Mouse (Mus musculus) left cerebral cortex, postnatal 25 days (tissue): Measurements from ENCODE around the gene Chrm5. TPM values are rescaled to one million over a fixed set of nuclear protein-coding genes. Genes with fewer than 3 reads are reported as not detected.
A peak's percentile ranks its signal among the peaks of the same experiment; 100 is the strongest.

ENCODE experiments used
- DNase-seq, 2 experiments: peaks; one replicate each; pipeline ENCODE4 v3.0.0; 2022; ENCODE audit warnings: low spot score in 2 of 2, mixed read lengths in 1 of 2
- intact Hi-C: fragments of 180-260 bp; cut with DNase I; formaldehyde crosslinking; loops from one replicate; pipeline ENCODE4 v1.15.1; 2025
- total RNA-seq, 2 experiments: library from RNA; stranded (reverse); gene quantifications; 2 replicates each; pipeline ENCODE4 v1.2.3; 2021

Chrm5 gene
- total RNA-seq, result 1 to 10 TPM in 1 of 2 experiments, under 1 TPM in 1; 0.87 to 2.2 TPM

DNA sequence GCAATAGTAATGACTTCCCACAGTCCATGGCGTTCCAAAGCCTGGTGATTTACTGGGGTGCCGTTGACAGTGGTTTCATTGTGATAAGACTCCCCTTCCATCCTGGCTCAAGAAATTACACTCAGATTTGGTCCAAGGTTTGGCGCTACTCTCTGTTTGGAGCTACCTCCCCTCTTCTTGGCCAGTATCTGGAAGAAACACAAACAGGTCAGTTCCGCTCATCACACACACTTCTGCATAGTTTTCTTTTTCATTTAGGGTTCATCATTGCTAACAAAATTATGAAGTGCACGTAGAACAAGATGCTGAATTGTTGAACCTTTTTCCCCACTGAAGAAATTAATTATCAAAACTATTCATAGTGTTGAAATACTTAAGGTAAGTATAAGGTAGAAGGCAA is at the start of gene Chrm5:
Gene Chrm5 (minus strand): TSS at position 101 of the 400 bp plus-strand sequence.
- DNase-seq, result no peak
- intact Hi-C loops, result loop anchor here (2.0 to 5.0 kb wide), 3 partner anchors 102 to 283 kb away; partner anchors contain the start of genes Gm21985, Katnbl1 and Slc12a6

DNA sequence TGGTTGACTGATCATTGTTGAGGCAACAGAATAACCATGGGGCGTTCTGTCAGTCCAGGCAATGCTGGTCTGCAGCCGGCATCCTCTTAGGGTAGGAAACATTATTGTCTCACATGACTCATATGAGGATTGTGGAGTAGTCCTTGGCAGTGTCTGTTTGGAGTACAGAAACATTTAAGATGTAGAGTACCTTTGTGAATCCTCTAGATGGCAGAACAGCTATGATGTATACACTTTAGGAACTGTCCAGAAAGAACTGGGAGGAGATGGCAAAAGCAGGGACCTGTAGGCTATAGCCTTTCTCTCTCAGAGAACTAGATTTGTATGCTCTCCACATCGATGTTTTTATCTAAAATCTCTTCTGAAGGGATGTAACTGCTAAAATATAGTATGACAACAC is 46.4 kb upstream of the Chrm5 start:
- peak in 1 of 2 experiments; percentile 27 for DNase-seq
- intact Hi-C loops, result loop anchor here (5.0 kb wide), 1 partner anchor 235 kb away; no protein-coding TSS in a partner anchor

DNA sequence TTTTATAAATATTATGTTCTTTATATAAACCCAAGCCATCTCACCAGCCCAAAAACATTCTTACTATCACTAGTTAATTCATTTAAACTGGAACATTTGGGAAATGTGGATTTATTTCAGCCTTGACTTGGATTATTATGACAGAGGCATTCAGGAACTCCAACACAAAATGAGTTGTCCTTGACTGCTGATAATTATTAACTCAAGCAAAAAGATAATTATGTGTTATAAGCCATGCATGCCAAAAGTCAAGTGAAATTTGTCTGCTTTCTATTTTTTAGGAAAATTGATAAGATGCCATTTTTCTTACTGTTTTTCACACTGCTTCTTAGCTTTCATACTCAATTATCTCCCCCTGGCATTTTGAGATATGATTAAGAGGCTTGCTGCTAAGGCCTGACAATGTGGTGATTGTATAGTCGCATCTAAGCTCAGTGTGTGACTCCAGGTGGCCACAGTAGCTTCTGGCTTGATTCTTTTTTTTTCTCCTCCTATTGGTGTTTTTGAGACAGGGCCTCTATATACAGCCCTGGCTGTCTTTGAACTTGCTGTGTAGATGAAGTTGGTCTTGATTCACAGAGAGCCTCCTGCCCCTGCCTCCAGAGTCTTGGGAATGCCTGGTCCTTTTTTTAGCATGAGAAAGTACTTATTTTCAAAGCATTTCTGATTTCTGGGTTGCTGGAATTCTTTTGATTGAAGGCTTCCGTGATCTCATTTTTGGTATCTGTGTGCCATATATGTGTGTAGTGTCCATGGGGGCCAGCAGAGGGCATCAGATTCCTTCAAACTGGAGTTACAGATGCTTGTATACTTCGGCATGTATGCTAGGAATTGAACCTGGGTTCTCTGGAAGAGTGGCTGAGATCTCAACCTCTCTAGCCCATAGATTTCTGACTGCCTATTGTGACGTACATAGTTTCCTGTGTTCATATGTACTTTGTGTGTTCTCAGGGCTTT is 40.2 kb upstream of the Chrm5 start:
- no peak for DNase-seq
- intact Hi-C loops, result no loop called here

DNA sequence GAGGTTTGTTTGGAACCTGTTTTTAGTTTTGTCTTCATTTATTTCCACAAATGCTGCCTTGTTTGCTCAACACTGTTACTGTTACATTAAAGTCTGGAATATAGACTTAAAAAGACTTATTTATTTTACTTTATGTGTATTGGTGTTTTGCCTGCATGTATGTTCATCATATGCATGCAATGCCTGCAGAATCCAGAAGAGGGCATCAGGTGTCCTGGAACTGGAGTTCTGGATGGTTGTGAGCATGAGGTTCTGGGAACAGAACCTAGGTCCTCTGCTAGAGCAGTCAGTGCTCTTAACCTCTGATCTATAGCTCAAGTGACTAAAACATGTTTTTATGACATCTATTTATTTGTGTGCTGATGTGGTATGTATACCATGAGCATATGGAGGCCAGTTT is 38.0 kb upstream of the Chrm5 start:
- no peak for DNase-seq
- intact Hi-C loops, result no loop called here

DNA sequence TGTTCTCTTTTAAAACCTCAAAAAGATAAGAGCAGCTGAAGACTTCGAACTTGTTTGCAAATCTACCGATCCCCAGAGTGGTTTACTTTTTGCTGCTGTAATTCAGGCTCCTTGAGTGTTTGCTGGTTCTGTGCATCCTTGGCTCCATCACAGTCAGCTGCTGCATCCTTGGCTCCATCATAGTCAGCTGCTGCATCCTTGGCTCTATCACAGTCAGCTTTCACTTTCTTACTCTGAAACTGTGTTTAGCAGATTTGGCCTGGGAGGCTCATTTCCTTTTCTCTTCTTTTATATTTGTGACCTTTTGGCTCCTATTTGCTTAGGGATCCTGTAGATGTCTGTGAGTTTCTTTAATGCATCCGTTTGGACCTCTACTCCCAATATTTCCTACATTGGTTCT is 36.6 kb upstream of the Chrm5 start:
- intact Hi-C loops, result no loop called here
- DNase-seq, result no peak

DNA sequence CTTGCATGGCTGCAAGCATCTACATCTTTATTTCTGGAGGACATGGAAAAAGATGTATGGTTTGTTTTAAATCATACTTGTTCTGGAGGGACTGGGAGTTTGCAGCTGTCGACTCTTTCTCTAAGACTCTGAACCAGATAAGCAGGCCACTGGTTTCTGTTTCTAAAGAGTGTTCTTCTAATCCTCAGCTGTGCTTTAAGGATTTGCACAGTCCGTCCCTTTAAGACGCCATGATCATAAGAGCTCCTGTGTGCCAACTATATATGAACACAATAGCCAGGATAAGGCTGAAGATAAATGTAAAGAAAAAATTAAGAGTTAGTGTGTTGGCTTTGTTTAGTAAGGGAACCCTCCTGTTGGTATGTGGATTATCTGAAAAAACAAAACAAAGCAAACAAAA is 36.2 kb upstream of the Chrm5 start:
- no peak for DNase-seq
- intact Hi-C loops, result no loop called here

DNA sequence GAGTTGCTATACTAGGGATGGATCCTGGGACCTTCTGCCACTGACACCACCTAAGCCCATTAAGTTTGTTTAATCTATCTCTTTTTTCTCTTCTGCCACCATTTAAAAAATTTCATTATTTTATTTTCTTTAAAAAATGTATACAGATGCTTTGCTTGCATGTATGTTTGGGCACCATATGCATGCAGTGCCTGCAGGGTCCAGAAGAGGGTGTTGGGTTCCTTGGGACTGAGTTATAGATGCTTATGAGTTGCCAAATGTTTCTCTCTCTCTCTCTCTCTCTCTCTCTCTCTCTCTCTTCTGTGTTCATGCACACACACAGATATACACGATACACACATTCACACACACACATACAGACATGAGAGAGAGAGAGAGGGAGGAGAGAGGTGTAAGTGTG is 32.5 kb upstream of the Chrm5 start:
- intact Hi-C loops, result no loop called here
- DNase-seq, result no peak

DNA sequence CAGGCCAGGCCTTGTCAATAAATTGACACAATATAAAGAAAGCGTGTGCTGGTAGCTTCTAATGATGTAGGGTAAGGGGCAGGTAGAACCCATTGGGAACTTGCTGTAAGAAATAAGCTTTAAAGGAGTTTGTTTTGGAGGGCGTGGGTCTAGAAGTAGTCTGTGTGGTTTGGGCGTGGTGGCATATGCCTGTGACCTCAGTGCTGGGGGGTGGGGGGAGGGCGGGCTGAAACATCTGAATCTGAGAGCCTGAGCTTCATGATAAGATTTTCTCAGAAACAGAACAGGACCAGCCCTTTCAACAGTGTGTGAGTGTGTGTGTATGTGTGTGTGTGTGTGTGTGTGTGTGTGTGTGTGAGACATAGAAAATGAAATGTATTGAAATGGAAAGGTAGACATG is 29.6 kb upstream of the Chrm5 start:
- DNase-seq, result no peak
- intact Hi-C loops, result no loop called here

DNA sequence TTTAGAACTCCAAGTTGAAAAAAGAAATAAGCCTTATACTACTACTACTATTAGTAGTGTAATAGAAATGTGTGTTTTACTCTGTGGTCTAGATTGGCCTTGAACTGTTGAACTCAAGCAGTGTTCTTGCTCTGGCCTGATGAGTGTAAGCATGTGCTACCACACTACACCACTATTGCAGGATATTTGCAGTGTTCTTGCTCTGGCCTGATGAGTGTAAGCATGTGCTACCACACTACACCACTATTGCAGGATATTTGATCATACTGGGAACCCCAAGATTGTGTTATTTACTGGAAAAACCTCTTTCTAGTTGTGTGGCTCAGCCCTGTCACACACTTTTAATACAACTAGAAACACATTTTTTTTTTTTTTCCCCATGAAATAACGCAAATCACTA is 26.9 kb upstream of the Chrm5 start:
- intact Hi-C loops, result loop anchor here (10.0 kb wide), 1 partner anchor 797 kb away; no protein-coding TSS in a partner anchor
- no peak for DNase-seq

DNA sequence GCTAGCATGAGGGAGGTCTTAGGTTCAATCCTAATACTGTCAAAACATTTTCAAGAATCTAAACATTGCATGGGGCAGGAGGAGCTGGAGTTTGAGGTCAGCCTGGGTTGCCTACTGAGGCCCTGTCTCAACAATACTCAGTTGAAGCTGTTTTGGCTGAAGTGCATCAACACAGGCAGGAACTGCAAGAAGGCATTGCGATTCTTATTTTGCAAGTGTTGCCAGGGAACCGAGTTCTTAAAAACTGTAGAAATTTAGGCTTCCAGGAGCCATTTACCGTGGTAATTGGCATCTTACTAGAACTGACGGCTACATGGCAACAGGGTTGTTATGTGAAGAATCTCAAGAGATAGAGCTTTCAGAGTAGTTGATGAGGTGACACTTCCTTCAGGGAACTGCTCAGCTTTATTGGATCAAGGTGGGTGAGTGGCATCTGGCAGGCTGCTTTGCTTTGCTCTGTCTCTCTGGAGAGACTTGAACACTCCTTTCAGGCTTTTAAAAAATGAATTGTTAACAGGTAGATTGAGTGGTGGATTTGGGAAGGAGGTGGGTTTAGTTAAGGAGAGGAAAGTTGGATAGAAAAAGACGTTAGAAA is 26.4 kb upstream of the Chrm5 start:
- intact Hi-C loops, result loop anchor here (10.0 kb wide), 1 partner anchor 798 kb away; no protein-coding TSS in a partner anchor
- no peak for DNase-seq

DNA sequence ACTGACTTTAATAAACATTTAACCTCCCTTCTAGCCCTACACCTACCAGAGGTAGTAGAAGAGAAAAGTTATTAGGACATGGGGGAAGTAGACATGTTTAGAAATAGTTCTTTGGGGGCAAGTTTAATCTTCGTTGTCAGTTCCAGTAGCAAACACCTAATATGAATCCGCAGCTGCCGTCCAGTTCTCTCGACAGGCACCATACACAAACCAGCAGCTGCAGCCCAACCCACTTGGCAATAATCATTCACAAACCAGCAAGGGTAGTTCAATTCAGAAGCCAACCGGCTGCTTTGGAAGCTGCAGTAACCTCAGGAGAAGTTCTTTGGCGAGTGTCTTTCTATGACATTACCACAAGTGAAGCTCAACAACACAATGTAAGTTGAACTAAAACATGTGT is 23.4 kb upstream of the Chrm5 start:
- DNase-seq, result no peak
- intact Hi-C loops, result loop anchor here (5.0 to 10.0 kb wide), 3 partner anchors 108 to 801 kb away; no protein-coding TSS in a partner anchor

DNA sequence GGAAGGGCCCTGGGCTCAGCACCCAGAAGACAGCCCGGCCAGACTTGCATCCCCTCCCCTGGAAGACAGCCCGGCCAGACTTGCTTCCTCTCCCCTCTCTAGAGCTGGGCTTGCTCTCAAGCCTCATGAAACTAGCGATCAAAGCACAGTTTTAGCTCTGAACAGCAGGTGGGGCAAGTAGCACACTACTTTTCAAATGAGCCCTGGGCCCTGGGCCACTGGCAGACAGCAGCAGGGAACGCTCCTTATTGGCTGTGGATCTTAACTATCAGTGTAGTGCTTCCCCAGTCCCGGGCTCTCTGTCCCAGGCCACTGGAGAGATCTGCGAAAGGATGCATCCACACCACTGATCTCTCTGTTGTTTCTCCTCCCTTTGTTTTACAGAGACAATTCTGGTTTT is 20.6 kb upstream of the Chrm5 start:
- intact Hi-C loops, result loop anchor here (5.0 to 10.0 kb wide), 3 partner anchors 111 to 804 kb away; no protein-coding TSS in a partner anchor
- peak; percentile 80 to 87 for DNase-seq

DNA sequence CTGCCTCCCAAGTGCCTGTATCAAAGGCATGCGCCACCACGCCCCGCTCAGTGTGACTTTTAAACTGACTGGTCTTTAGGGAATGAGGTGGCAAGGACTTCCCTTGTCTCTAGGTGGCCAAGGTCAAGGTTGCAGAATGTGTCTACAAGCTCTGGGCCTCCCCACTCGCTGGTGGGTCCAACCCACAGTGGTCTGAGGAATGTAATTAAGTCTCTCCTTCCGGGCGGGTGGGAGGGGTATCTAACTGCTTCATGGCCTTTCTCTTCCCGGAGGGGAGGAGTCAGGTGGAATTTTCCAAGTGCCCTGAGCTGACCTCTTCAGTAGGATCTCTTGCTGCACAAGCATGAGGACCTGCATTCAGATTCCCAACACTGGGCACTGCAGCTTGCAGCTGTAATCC is 17.3 kb upstream of the Chrm5 start:
- no peak for DNase-seq
- intact Hi-C loops, result no loop called here

DNA sequence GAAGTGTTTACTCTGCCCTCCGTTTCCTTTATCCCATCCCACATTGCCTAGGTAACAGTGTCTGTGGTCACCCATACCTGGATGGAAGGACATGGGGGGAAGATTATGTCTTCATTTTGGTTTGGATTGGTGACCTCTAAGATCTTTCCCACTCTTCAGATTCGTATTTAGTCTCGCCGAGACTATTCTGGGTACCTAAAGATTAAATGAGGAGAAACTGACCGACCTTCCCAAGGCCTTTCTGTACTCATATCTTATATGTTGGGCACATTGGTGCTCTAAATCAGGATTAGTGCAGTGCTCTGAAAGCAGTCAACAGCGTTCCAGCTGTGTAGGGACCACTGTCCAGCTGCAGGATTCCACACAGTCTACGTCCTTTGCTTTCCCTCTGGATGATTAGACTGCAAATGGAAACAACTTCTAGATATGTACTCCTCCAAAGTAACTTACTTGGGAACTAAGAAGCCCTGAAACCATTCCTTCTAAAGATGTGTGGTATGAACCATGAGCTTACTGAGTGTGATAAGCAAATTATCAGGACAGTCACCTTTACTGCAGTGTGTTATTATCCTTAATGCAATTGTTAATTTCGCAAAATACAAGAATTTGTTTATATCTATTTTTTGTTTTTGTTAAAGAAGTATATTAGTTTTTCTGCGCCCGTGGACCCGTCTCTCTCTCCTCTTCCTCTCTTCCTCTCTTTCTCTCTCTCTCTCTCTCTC is 13.1 kb upstream of the Chrm5 start:
- no peak for DNase-seq
- intact Hi-C loops, result no loop called here

DNA sequence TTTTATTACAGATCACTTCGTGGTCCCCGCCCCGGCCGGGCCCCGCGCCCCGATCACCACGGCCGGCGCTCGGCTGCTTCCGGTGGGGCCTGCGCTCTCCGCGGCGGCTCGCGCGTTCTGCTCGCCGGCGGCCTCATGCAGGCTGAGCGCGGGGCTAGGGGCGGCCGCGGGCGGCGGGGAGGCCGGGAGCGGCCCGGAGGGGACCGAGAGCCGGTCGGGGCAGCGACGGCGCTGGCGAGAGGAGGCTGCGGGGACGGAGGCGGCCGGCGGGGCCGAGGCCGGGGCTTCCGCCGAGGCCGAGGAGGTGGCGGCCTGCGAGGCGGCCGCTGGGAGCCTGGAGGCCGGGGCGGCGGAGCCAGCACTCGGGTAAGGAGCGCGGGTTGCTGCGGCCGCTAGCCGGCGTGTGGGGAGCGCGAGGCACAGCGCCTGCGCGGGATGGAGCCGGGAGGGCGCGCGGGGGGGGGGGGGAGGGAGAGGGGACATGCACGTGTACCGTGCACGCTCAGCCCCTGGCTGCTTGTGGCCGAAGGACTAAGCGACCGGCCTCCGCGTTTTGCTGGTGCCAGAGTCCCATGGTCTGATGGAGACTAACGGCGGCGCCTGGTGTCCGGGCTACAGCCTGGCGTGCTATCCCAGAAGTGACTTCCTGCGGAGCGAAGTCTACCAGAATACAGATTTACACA is 12.4 kb upstream of the Chrm5 start, which contains the start of gene Aven:
Gene Aven (plus strand): TSS at position 109 of the 683 bp plus-strand sequence.
- intact Hi-C loops, result no loop called here
- DNase-seq, result peak; percentile 84

DNA sequence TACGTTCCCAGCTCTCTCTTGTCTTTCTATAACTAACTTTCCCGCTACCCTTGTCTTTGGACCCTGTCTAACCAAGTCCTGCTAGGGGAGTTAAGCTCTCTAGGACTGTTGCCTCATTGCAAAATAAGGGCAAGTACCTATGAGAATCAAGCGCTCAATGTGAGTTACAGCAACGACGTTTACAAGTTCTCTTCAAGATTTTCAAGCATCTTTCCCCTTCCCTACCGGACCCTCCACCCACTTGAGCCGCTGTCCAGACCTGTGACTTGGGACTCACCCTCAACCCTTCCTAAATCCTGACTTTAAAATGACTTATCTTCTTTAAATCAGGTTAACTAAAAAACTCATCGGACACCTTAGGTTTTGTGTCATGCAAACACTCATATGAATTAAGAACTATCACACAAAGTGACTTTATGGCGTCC is 11.9 kb upstream of the Chrm5 start:
- no peak for DNase-seq
- intact Hi-C loops, result no loop called here

DNA sequence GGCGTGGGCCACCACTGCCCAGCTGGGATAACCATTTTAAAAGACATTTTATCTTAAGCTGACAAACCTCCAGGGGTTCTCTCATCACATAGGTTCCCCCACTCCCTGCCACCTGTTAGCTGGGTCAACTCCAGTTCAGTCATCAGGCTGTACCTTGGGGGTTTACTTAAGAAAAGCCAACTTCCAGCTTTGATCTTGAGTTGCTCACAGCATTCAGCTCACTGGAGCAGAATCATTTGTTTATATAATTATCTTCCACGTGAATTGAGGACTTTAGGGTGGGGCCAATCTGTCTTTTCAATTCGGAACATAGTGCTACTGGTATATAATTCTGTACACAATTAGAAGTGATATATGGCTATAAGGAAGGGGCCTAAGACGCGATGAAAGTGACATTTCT is 11.1 kb upstream of the Chrm5 start:
- intact Hi-C loops, result no loop called here
- DNase-seq, result no peak

DNA sequence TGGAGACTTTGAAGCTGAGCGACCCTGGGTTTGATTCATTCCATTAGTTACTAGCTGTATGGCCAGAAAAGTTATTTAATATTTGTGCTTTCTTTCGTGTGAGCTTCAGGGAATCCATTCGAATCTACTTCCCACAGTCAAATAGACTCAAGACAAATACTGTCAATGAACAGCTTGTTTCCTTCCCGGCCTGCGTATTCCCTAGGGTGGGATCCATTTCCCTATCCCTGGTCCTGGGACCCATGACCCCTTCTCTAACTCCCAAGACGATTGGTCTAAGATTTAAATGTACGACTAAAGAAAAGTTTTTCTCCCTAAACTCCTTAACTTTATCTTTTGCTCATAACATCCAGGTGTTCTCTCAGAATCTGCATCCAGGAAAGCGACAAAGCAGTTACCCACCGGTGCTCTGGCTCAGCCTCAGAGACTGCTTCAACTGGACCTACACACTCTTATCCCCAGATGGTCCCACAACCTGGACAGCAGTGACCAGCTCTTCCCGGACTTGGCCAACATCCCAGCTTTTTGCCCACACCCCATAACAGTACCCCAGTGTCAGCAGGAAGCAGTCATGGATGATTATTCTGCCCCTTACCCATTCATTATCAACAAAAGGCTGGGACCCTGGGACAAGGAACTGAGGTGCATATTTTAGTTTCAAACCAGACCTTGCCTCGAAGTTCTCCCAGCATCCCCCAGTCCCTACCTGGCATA is 10.1 kb upstream of the Chrm5 start:
- DNase-seq, result no peak
- intact Hi-C loops, result no loop called here

DNA sequence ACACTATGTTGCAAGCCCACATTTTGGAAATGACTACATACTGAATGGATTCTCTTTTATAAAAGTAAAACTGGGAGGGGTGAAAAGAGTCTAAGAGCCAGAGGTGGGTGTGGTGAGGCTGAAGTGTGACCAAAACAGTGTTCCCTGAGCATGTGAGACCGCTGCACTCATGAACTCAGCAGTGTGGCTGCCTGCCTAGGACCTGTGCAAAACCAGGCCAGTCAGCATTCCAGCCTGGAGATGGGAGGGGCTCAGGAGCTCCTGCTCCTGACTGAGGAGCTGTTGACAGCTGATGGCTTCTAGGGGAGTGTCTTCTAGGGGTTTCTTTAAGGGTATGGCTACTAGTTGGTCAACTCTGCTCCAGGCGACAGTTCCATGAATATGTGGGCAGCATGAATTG is 4.3 kb upstream of the Chrm5 start:
- DNase-seq, result no peak
- intact Hi-C loops, result loop anchor here (5.0 kb wide), 2 partner anchors 218 to 288 kb away; partner anchors contain the start of genes Gm21985 and Slc12a6
